Mouse (Mus musculus) spleen, adult 2 months (tissue): Measurements from ENCODE around the gene Adck2.

Source experiments
- CTCF ChIP-seq: fragments of 200-500 bp; IDR thresholded peaks from 2 replicates; pipeline ENCODE4 v1.5.1; 2011; ENCODE audit warnings: mild to moderate bottlenecking, inconsistent platforms; ENCODE audit not compliant: insufficient read depth, insufficient read length, insufficient replicate concordance; ENCODE audit errors: extremely low read depth
- POLR2A ChIP-seq: fragments of 200-500 bp; IDR thresholded peaks from 2 replicates; pipeline ENCODE4 v1.6.1; 2011; ENCODE audit warnings: low read depth, low read length, inconsistent platforms

DNA sequence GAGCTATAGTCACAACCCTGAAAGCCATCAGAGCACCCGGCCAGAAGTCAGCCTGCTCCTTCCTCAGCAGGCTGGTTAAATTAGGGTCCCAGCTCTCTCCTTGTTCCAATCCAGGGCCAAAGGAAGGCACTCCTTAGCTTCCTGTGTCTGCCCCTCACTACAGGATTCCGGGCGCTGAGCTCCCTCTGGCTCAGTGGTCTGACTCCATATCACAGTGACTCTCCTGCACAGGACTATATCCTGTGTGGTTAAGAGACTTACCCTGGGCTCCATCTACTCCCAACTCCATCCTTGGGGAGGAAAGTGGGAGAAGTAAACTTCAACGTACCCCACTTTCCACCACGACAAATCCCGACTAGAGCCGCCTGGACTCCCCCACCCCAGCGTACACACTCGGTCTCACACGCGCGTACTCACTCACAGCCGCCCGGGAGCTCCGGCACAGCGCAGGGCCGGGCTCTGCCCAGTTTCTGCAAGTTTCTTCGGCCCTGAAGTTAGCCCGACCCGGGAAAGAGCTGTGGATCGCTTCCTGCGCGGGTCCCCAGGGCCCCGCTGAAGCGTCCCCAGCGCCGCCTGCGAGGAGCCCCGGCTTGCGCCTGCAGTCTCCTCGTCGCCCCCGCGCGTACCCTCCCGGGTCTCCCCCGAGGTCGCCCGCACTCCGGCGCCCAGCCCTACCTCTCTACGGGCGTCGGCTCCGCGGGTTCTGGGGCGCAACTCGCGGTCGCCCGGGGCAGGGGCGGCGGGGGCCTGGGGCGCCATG is 16.6 kb upstream of the Adck2 start:
- TF ChIP-seq POLR2A = no peak
- TF ChIP-seq CTCF = no peak
